Mouse (Mus musculus) frontal cortex, postnatal 25 days (tissue): ENCODE results near the gene Fxyd1.

Experiments
- DNase-seq, 2 experiments: peaks; one replicate each; pipeline ENCODE4 v3.0.0; 2022; ENCODE audit warnings: low spot score in 2 of 2

Gene Fxyd1

DNA sequence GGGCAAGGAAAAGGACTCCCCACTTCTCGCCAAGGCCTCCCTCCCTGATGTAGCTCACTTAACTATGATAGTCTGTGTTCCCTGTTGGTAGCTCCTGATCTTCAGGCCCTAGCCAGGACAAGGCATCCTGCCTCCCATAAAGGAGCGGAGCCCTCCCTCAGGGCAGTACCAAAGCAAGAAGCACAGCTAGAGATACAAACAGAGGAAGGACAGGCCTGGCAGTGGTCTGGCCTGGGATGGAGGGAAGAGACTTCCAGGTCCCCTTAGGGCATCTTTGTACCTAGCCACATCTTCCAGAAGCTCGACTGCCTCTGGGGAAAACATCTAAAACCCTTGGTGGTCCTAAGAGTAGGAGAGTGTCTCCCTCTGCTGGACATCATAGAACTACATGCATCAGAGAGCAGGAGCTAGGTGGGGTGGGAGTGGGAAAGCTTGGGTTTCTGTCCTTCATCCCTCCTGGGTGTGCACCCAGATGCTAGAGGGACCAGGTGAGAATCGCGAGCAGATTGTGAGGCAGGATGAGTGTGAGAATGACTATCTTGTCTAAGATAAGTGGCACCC lies 21.0 kb upstream of the Fxyd1 start:
- peak in 1 of 2 experiments; percentile 55 for DNase-seq

DNA sequence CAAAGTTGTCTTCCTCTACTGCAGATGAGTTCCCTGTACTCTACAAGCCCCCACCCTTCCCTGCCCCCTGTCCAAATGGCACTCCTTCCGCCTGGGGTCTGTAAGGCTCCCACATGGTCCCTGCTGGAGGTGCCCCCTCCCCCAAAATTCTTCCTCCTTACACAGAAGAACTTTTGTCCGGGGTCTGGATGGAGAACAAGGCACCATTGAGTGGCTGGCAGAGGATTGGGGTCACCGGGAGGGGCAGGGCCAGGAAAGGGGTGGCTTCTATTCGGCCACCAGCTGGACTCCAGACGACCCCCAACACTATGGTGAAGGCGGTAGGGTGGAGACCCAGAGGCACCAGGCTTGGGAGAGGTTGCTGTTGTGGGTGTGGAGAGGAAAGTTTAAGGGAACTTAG lies 20.5 kb upstream of the Fxyd1 start:
- no peak for DNase-seq

DNA sequence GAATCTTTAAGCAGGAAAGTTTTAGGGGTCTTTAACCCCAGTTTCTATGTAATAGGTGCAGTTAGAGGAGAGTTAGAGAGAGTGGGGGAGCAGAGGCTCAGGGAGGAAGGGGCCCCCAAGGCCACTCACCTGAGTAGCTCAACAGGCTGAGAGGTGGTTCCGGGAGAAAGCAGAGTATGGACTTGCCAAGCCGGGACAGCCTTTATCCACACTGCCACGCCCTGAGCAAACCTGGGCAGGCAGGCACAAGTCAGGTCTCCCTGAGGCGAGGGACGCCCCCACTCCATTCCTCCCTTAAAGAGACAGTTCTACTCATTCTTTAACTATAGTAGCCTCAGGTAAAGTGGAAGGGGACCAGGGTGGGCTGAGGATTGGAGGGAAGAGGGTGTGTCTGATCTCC lies 19.5 kb upstream of the Fxyd1 start, which contains the start of gene Fxyd3:
Fxyd3 (minus strand) TSS at position 213 of the 400 bp plus-strand sequence.
- no peak for DNase-seq

DNA sequence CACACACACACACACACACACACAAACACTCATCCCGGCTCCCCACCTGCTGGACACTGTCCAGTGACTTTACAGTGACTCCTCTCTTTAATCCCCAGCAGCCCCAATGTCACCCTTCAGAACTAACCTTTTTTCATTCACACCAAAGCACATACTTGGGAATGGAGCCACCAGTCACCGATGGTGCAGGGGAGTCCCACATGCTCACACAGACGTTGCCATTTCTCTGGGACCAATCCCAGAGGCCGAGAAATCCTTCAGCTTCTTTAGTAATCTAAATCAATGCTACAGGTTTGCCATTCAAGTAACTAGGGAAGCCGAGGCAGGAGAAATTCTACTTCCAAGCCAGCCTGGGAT lies 17.7 kb upstream of the Fxyd1 start:
- DNase-seq, result no peak

DNA sequence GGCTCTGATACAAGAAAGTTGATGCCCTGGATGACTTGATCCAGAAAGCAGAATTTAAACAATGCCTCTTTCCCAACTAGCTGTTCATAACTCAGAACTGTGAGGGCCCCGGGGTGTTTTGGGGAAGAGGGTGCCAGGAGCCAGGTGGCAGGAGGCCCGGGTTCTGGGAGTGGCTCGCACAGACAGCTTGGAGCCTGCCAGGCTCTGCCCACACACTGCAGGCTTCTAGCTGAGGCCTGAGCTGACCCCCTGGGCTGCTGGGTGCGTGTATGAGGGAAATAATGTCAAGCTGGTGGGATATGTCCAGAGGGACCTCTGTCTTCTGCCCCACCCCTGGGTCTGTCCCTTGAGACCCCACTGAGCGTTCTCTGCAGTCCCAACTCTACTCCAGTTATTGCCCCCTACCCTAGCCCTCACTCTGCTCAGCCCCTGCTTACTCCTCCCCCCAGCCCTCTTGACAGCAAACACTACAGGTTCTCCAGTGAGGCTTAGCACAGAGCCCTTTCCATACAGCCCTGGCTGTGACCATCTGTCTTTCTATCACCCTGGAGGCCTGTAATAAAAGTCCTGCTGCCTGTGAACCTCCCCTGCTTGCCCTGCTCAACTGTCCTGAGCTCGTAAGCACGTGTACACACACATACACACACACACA lies 17.2 kb upstream of the Fxyd1 start:
- DNase-seq, result no peak

DNA sequence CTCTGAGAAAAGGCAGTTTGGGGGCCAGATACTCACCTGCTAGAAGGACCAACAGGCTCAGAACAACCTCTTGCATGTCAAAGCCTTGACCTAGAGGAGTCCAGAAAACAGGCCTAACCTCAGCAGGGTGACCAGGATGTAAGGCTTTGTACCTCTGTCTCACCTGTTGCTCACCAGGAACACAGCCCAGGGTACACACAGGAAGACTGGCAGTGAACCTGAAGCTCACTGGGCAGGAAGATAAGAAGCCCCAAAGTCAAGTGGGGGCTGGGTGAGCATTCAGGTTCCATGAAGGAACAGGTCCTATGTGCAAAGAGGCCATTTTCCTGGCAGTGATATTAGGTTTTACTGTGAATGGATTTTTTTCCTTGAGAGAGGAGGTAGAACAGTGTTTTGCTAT lies 16.5 kb upstream of the Fxyd1 start:
- no peak for DNase-seq

DNA sequence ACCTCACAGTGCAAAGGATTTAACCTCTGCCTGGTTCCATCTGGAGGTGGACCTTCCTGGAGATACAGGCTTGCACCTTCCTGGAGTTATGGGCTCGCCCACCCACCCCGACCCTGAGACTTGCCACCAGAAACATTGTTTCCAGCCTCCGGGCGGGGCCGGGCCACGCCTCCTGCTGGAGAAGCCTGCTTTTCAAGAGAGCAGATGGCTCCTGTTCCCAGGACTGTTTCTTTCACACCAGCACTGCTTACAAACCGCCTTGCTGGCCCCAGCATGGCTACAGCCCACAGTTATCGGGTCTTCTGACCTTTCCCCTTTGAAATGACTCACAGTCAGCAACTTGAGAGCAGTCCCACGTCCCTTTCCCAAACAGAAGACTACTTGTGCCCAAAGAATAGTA lies 15.3 kb upstream of the Fxyd1 start:
- DNase-seq, result no peak

DNA sequence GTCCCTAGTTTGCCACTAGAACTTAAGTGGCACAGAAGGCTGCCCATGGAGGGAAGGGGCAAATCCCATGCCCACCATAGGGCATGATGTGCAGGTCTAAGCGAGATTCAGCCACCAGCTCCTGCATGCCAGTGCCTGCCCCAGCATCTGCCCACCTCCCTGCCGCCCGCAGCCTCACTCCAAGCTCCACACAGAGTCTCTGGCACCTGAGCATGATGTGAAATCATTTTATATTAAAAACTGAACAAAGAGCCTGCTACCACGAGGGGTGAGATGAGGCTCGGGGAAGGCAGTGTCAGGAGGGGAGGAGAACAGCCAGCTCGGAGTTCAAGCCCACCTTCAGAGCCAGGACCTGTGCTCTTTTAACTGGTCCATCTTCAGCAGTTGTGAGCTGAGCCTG lies 13.3 kb upstream of the Fxyd1 start:
- DNase-seq, result no peak

DNA sequence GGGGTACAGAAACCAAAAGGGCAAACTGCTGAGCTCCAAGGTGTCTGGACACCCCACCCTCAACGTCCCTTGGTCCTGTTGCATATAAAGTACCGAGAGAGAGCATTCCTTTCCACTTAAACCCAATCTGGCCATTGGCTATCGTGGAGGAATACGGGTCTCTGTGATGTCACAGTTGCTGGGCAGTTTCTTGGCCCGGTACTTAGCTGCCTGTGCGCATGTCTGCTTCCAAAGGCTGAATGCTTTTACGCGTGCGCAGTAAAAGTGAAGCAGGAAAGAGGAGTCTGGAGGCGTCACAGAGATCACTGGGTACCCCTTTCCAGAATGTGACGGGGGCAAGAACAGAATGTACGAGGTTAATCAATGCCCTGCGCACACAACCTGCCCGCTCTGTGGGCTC lies 12.5 kb upstream of the Fxyd1 start:
- DNase-seq, result no peak

DNA sequence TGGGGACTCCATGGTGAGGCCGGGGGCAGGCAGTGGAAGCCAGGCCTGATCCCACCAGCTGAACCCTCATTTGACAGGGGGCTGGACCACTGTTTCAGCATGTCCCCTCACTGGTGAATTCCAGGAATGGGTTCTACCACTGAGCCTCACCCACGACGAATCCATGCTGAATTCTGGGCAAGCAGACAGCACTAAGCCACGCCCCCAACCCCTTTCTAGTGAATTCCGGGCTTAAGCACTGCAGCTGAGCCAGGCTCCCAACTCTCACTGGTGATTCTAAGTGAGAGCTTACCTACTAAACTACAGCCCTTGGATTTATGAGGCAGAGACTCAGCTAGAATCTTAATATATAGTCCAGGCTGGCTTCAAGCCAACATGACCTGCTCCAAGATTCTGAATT lies 10.8 kb upstream of the Fxyd1 start:
- DNase-seq, result no peak

DNA sequence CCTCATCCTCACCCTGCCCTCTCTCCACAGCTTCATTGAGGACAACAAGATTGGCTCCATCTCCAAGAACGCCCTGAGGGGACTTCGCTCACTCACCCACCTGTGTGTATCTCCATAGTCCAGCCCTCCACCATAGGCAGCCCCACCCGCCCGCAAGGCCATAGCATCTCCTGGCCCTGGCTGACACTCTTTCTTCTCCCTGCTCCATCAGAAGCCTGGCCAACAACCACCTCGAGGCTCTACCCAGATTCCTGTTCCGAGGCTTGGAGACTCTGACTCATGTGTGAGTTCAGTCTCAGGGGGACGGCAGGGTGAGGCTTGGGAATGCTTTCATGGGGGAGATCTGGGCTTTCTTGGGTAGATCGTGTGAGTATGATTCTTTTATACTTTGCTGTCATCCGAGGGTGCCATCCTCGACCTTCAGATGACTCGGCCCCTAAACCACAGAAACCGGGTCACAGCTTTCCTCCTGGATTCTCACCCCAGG lies 6.1 kb upstream of the Fxyd1 start:
- DNase-seq, result no peak

DNA sequence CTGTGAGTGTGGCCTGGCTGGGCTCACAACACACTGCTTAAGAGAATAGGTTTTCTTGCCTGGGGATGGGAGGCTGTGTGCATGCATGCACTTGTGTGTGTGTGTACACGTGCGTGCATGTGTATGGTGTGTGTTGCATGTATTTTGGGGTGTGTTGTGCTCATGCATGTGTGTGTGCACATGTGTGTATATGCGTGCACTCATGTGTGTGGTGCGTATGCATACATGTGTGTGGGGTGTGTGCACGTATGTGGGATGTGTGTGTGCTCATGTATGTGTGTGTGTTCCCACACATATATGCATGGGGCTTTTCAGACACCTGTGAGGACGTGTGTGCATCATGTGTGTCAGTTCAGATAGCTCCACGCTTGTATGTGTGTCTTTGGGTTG lies 3.6 kb upstream of the Fxyd1 start:
- no peak for DNase-seq

DNA sequence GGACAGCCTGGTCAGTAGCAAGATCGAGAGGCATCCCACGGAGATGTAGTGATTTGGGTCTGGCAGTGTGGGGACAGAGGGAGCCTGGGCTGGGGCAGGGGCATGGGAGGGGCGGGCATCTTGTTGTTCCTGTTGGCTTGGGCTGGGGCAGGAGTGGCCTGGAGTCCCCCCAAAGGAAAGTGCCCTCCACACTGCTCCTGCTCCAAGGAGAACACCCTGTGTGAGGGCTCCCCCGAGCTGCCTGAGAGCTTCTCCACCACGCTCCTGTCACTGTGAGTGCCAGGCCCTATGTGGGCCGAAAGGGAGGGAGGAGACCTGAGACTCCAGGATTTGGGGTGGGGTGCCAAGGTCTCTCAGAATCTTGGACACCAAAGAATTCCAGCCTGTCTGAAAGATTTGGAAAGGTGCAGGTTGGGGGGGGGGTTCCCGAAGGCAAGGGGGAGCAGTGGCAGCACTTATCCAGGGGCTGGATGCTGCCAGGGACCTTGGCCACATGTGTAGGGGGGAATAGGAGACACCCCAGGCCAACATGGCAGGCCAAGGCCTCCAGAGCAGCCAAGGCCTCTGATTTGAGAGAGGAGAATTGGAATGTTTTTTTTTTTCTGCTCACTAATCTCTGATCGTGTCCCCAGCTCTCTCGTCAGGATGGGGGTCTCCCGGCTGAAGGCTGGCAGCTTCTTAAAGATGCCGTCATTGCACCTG lies 3.1 kb upstream of the Fxyd1 start:
- DNase-seq, result no peak

DNA sequence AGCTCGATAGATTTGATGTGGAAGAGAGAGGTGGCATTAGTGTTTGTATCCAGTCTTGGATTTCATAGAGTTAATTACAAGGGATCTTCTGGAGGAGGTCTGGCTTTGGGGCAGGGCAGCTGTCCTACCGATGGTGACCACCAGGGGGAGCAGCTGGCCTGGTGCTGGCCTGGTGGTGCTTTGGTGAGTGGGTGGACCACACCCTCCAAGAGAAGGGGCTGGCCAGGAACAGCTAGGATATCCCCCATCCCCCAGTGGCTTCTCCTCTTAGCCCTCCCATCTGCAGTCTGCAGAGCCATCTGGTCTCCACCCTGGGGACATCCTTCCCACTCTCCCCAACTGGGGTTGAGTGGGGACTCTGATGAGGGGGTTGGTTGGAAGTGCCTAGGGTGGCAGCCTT lies 2.1 kb upstream of the Fxyd1 start, which contains the start of gene Lgi4:
Lgi4 (plus strand) TSS at position 235 of the 400 bp plus-strand sequence.
- DNase-seq, result peak; percentile 78 to 84

DNA sequence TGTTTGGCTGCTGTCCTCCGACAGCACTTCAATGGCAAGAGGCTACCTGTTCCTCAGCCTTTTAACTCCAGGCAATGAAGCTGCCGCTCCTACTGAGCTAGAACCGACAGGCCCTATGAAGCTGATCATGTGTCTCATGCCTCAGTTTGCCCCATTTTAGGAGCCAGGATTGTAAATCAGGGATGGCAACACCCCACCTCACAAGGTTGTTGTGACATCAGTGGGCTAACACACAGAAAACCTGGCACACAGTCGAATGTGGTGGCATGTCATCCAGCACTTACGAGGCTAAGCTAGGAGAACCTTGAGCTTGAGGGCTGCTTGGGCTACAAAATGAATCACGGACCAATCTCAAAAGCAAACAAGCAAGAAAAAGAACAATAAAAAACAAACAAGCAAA lies 1.2 kb upstream of the Fxyd1 start:
- DNase-seq, result no peak

DNA sequence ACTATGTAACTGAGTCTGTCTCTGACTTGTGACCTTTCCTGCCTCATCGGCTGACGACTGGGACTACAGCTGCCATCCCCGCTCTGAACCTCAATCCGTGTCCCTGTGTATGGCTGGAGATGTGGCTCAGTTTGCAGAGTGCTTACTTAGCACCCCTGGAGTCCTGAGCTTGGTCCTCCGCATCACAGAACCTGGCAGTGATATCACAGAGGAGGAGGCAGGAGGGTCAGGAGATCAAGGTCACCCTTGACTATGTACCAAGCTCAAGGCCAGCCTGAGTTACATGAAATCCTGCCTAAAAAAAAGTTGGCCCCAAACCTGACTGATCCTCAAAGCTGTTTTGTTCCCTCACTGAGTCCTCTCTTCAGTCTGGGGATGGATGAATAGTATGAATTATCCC lies 731 bp upstream of the Fxyd1 start:
- no peak for DNase-seq

DNA sequence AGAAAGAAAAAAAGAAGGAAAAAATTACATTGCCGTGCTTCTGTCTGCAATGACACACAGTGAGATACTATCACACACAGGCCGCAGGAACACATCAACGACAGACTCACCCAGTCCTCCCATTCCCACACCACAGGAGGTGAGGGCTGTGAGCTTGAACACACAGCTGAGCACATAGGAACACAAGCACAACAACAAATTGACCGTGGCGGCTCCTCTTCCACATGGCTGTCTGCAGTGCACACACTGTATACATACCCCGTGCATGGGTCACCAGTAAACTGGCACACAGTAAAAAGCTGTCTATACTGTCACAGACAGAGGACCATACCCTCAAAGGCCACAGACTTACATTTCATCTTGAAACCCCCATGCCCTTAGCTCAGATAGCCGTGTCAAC lies 551 bp downstream of the Fxyd1 start:
- no peak for DNase-seq

DNA sequence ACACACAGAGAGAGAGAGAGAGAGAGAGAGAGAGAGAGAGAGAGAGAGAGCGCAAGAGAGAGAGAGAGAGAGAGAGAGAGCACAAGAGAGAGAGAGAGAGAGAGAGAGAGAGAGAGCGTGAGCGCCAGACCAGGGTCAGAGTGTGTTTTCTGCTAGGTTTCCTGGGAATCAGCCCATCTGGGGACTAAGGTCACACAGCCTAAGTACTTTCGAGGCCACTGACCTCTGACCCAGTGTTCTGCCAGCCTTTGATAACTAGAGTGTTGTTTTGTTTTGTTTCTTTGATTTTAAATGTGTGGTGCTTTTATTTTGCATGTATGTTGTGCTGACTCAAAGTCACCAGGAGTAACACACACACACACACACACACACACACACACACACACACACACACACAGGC lies 1.1 kb downstream of the Fxyd1 start:
- DNase-seq, result no peak

DNA sequence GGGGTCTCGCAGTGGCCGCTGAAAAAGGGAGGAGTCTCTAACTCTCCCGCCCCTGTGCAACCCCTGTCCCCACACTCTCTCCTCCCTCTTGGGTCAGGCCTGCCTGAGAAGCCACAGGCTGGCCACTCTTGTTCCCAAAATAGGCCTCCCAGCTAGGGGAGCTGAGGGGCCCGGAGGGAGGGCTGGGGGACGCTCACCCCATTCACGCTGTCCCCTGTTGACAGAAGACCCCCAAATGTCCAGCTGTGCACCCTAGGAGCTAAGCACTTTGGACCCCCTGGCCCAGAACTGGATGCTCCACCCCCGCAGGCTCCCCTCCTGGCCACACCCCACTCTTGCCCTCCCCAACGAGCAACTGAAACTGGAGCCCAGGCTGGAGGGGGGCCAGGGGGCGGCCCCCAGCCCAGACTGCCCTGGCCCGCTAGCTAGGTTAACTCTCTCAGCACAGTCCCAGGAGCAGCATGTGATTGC lies 1.6 kb downstream of the Fxyd1 start:
- DNase-seq, result no peak

DNA sequence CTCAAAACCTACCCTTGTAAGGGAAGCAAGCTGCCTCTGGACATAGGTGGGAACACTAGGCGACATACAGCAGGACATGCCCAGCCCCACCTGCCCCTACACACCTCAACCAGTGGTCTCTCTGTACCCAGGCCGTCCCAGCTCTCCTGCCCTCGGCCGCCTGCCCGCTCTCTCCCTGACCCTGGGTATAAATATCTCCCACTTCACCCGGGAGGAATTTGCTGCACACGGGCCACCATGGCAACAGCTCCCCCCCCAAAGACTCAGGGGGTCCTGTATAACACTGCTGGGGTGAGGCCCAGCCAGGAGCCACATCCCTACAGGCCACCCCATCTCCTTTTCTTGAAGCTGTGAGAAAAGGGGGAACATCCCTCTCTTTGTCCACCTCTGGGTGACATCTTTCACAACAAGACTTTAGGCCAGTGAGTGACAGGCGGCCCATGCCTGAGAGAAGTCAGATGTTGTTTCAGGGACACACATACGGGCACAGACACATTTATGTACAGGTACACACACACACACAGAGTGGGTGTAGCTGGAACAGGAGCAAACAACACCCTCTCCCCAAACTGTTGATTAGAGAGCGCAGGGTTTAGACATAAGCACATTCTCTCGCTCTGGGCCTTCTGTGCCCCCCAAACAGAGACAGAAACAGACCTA lies 2.2 kb downstream of the Fxyd1 start:
- DNase-seq, result no peak

DNA sequence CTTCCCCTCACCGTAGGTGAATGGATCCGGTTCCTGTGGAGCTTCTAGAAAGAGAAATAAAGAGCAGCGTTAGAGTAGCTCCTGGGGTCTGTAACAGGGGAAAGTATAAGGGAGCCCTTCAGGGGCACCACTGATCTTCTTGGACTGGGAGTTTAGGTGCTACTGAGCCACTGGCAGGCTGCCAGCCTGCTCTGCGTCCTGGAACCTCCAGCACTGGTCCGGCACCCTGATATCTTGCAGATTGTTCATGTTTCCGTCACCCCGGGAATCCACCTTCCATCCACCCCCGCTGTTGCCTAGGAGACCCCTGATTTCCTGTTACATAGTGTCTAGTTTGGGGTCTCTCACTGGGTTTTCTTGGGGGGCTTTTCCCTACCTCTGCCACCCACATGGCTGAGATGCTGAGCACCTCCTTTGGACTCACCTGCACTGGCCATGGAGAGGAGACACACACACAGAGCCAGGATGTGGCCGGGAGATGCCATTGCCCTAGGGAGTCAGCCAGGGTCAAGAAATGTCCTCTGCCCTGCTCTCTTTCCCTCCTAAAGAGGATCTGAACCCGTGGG lies 3.0 kb downstream of the Fxyd1 start:
- DNase-seq, result no peak
